Mouse (Mus musculus) lung, embryonic 14.5 days (tissue): Measurements from ENCODE around the gene Aknad1. TPM values are rescaled to one million over a fixed set of nuclear protein-coding genes. Genes with fewer than 3 reads are reported as not detected.

ENCODE experiments used
- ATAC-seq: fragments of 200-750 bp; cut with Nextera tagmentation; 2 replicates; pipeline ENCODE4 v1.8.0; 2017; ENCODE audit warnings: mild to moderate bottlenecking, moderate TSS enrichment, moderate library complexity; ENCODE audit not compliant: insufficient read depth
- DNase-seq: peaks from one replicate; pipeline ENCODE4 v3.0.0-alpha.2; 2015
- H3K27ac ChIP-seq: fragments of 300-500 bp; sonication (generic); 2 replicates; pipeline ENCODE4 v1.5.1; 2014; ENCODE audit warnings: low read depth, mild to moderate bottlenecking, moderate library complexity
- H3K27me3 ChIP-seq: fragments of 300-500 bp; sonication (generic); 2 replicates; pipeline ENCODE4 v1.6.1; 2014; ENCODE audit warnings: low read length, control low read depth; ENCODE audit not compliant: insufficient read depth
- H3K36me3 ChIP-seq: fragments of 300-500 bp; sonication (generic); 2 replicates; pipeline ENCODE4 v1.6.1; 2014; ENCODE audit warnings: control low read depth; ENCODE audit not compliant: insufficient read depth
- H3K4me1 ChIP-seq: fragments of 300-500 bp; sonication (generic); 2 replicates; pipeline ENCODE4 v1.6.1; 2014; ENCODE audit warnings: antibody characterized with exemption, control low read depth; ENCODE audit not compliant: insufficient read depth
- H3K4me2 ChIP-seq: fragments of 300-500 bp; sonication (generic); 2 replicates; pipeline ENCODE4 v1.6.1; 2014; ENCODE audit warnings: mild to moderate bottlenecking
- H3K4me3 ChIP-seq: fragments of 300-500 bp; sonication (generic); 2 replicates; pipeline ENCODE4 v1.5.1; 2014; ENCODE audit warnings: low read depth, low read length
- H3K9ac ChIP-seq: fragments of 300-500 bp; sonication (generic); 2 replicates; pipeline ENCODE4 v1.6.1; 2014
- H3K9me3 ChIP-seq: fragments of 300-500 bp; sonication (generic); 2 replicates; pipeline ENCODE4 v1.6.1; 2016; ENCODE audit warnings: low read depth, low read length, control low read depth
- CTCF ChIP-seq: IDR thresholded peaks from 2 replicates; pipeline ENCODE4 v1.5.1; 2016; ENCODE audit warnings: antibody characterized with exemption, low read depth
- WGBS: fragments of 180-500 bp; shearing (Covaris S2); extraction: QIAGEN DNeasy Blood & Tissue Kit; methylation state at CpG from one replicate; pipeline ENCODE4 v1.1.7; 2014; 5-methylcytosine and 5-hydroxymethylcytosine counted together
- polyA plus RNA-seq: library from polyadenylated mRNA; unstranded; fragments of >200 nt; fragmentation: Nextera tagmentation; extraction: Ambion mirVana; gene quantifications from 2 replicates; pipeline ENCODE4 v1.2.1, GENCODE M21; 2014

Aknad1 gene
- polyA plus RNA-seq, 1 experiment from 2014 or later = 0.11 TPM

DNA sequence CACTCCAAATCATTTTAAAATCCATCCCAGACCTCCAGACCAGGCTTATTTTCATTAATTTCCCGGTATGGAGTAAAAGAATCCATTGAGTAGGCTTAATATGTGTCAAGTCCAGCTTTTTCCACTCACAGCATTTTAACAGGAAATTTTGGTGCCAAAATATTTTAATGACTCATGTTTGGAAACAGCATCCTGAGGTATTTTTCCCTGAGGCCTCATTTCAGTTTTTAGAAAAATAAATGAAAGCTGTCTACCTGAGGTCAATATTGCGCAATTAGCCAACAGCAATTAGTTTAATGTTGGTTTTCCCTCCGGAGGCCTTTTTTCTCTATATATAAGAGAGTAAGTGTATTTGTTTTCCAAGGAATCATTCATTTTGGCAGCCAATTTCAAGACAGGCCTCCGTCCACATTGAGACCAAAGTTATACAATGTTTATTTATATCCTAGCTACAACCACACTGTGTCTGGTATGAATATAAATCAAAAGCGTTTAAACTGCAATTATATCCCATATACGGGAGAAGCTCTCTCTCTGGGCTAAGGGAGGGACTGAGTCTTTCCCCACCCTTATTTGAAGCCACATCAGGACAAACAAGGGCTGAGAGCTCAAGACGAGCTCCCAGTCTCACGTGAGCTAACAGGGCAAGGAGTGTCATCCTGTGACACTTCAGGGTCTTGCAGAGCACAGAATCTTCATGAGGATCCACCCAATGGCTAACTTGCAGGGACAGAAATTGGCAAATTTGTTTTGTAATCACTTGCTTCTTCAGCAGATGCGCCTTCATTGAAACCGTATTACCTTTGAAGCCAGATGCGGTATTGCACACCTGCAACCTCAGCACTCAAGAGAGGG, 20.3 kb downstream of the Aknad1 start:
- Histone ChIP-seq H3K9me3 (no peaks in the 10 kb centered on the region), H3K4me1 (peaks cover 24% of the 10 kb centered on the region), H3K36me3 (no peaks in the 10 kb centered on the region), H3K27me3 (no peaks in the 10 kb centered on the region), H3K9ac (no peak overlapping the region), H3K4me3 (no peak overlapping the region), H3K27ac (no peak overlapping the region), H3K4me2 (no peak overlapping the region)
- WGBS = 47% methylated on average over 11 of the region's 11 CpGs
- DNase-seq (peak; percentile 77), ATAC-seq (peak; percentile 53)
- no peak for TF ChIP-seq CTCF

GRCm38 (mm10) chr3:108762597-108763111, 23.2 kb downstream of the Aknad1 start:
- no peak for TF ChIP-seq CTCF
- peak; percentile 80 for DNase-seq

GRCm38 (mm10) chr3:108763691-108764090, 24.2 kb downstream of the Aknad1 start:
- DNase-seq (peak; percentile 43), ATAC-seq (no peak)
- peaks cover 32% of the 10 kb centered on the region for H3K4me1 ChIP-seq
- H3K27me3 ChIP-seq = no peaks in the 10 kb centered on the region
- no peak overlapping the region for H3K4me2 ChIP-seq
- no peak for TF ChIP-seq CTCF
- H3K27ac ChIP-seq = no peak overlapping the region
- 63% methylated on average over 2 of the region's 2 CpGs for WGBS
- no peaks in the 10 kb centered on the region for H3K9me3 ChIP-seq
- H3K4me3 ChIP-seq = no peak overlapping the region
- no peaks in the 10 kb centered on the region for H3K36me3 ChIP-seq
- no peak overlapping the region for H3K9ac ChIP-seq

More at GRCm38 (mm10) chr3:108762597-108763111, 23.2 kb downstream of the Aknad1 start:
- H3K27ac ChIP-seq = no peak overlapping the region
- H3K36me3 ChIP-seq = no peaks in the 10 kb centered on the region
- no peaks in the 10 kb centered on the region for H3K9me3 ChIP-seq
- 43% methylated on average over 7 of the region's 7 CpGs for WGBS
- peaks cover 29% of the 10 kb centered on the region for H3K4me1 ChIP-seq
- peak; percentile 88 for ATAC-seq
- no peak overlapping the region for H3K4me3 ChIP-seq
- H3K27me3 ChIP-seq = no peaks in the 10 kb centered on the region
- H3K9ac ChIP-seq = no peak overlapping the region
- H3K4me2 ChIP-seq = 0 out of 2 replicates have a peak overlapping the region, but pooled peaks have one; percentile 8

GRCm38 (mm10) chr3:108764976-108765375, 25.5 kb downstream of the Aknad1 start:
- no peak for ATAC-seq
- Histone ChIP-seq H3K27me3 (no peaks in the 10 kb centered on the region), H3K9me3 (no peaks in the 10 kb centered on the region), H3K27ac (no peak overlapping the region), H3K4me3 (no peak overlapping the region), H3K4me1 (peaks cover 33% of the 10 kb centered on the region), H3K4me2 (no peak overlapping the region), H3K9ac (no peak overlapping the region), H3K36me3 (no peaks in the 10 kb centered on the region)
- DNase-seq = peak; percentile 80
- 23% methylated on average over 7 of the region's 7 CpGs for WGBS
- no peak for TF ChIP-seq CTCF

- Histone ChIP-seq H3K4me2 (no peak overlapping the region), H3K9me3 (no peaks in the 10 kb centered on the region), H3K27me3 (no peaks in the 10 kb centered on the region), H3K36me3 (no peaks in the 10 kb centered on the region), H3K27ac (no peak overlapping the region), H3K4me3 (no peak overlapping the region), H3K9ac (no peak overlapping the region), H3K4me1 (peaks cover 32% of the 10 kb centered on the region)
- DNase-seq (no peak), ATAC-seq (no peak)
- 82% methylated on average over 7 of the region's 7 CpGs for WGBS
- TF ChIP-seq CTCF = no peak
Observed at GRCm38 (mm10) chr3:108765476-108765875, 26.0 kb downstream of the Aknad1 start.

DNA sequence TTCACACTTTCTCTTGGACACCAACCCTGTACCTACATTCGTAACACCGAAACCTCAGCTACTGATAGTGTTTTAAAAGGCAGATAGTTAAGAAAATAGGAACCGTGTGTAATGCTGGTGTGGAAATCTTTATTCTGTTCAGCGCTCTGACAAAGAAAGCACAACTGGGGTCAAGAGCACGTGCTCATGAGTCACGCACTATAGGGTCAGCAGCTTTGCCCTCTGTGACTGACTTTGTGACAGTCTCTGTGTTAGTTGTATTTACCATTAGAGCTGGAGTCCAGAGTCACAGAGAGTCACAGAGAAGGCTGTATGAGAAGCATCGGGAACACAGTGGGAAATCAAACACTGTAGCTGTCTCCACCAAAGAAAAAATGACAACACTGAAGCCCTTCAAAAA, 27.5 kb downstream of the Aknad1 start:
- no peak for ATAC-seq
- WGBS = 67% methylated on average over 7 of the region's 7 CpGs
- Histone ChIP-seq H3K4me2 (no peak overlapping the region), H3K4me3 (no peak overlapping the region), H3K9ac (no peak overlapping the region), H3K4me1 (peaks cover 38% of the 10 kb centered on the region), H3K36me3 (no peaks in the 10 kb centered on the region), H3K27me3 (no peaks in the 10 kb centered on the region), H3K27ac (no peak overlapping the region), H3K9me3 (no peaks in the 10 kb centered on the region)
- no peak for DNase-seq
- no peak for TF ChIP-seq CTCF

GRCm38 (mm10) chr3:108767416-108767815, 28.0 kb downstream of the Aknad1 start:
- 27% methylated on average over 10 of the region's 10 CpGs for WGBS
- DNase-seq (peak; percentile 81), ATAC-seq (no peak)
- H3K9ac ChIP-seq = no peak overlapping the region
- no peaks in the 10 kb centered on the region for H3K27me3 ChIP-seq
- no peaks in the 10 kb centered on the region for H3K9me3 ChIP-seq
- H3K4me1 ChIP-seq = peaks cover 37% of the 10 kb centered on the region
- H3K36me3 ChIP-seq = no peaks in the 10 kb centered on the region
- TF ChIP-seq CTCF = no peak
- H3K4me3 ChIP-seq = no peak overlapping the region
- H3K4me2 ChIP-seq = no peak overlapping the region
- H3K27ac ChIP-seq = no peak overlapping the region
